Comparison of ENCODE assay signal across 8 mouse cellular contexts in genomic region chr4:109759031-109759430, GRCm38 (mm10).
DNase-seq lines count a peak whose midpoint lies in the region; ATAC-seq and TF ChIP-seq lines count a peak whose summit lies in the region.
"Had no signal": no experiment of that assay in that cellular context is flagged by ENCODE, and none has a peak within 500 bp of the region (broad histone marks: within the 10 kb centered on the region; RNA-seq: fewer than 3 reads in every experiment).

No protein-coding gene starts in this region.

- no peak for TF ChIP-seq POLR2A in kidney, adult 2 months (IDR thresholded peaks at IDR 0.05; ENCODE audit: low read depth, low read length)

- no peaks in the 10 kb centered on the region for H3K36me3 ChIP-seq in kidney, adult 2 months (ENCODE audit: control insufficient read depth, insufficient read depth, low read length)
- no peaks in the 10 kb centered on the region for H3K36me3 ChIP-seq in kidney, embryonic 15.5 days

- H3K9me3 ChIP-seq in kidney, embryonic 15.5 days (replicated peaks): no peaks in the 10 kb centered on the region

- H3K9ac ChIP-seq in kidney, embryonic 15.5 days: no peak overlapping the region

- no peak for ATAC-seq in kidney, embryonic 15.5 days (replicated peaks; ENCODE audit: low FRiP score)

- H3K27me3 ChIP-seq in kidney, adult 2 months (replicated peaks; ENCODE audit: control insufficient read depth, insufficient read depth, low read length): no peaks in the 10 kb centered on the region
- H3K27me3 ChIP-seq in kidney, embryonic 15.5 days: no peaks in the 10 kb centered on the region

- no peak overlapping the region for H3K4me3 ChIP-seq in kidney, adult 2 months (ENCODE audit: insufficient read depth, low read depth, low read length)
- H3K4me3 ChIP-seq in kidney, embryonic 15.5 days (replicated peaks): no peak overlapping the region
- H3K4me3 ChIP-seq: erythroblast, embryonic 14.5 days had no signal

- H3K4me1 ChIP-seq in kidney, adult 2 months (ENCODE audit: control insufficient read depth, insufficient read depth, low read length): no peaks in the 10 kb centered on the region; the same call in 1 of the 2 replicates
- no peaks in the 10 kb centered on the region for H3K4me1 ChIP-seq in kidney, embryonic 15.5 days

- DNase-seq in kidney, adult 2 months: peak; percentile 49
- DNase-seq in urinary bladder, postnatal 25 days (ENCODE audit: low spot score): peak; percentile 11
- DNase-seq in urinary bladder, adult 2 months (ENCODE audit: low spot score): no peak
- peak; percentile 30 for DNase-seq in c-Kit-positive CD71-negative TER-119-negative erythroid progenitor cells, embryonic 14.5 days (ENCODE audit: low read depth)
- DNase-seq in layer of hippocampus, postnatal 14 days (ENCODE audit: low spot score in 2 of 2): peak; percentile 12 to 75
- DNase-seq in thymus, postnatal 14 days: peak; percentile 30

- no peak overlapping the region for H3K27ac ChIP-seq in kidney, adult 2 months (ENCODE audit: insufficient read depth, low read depth, low read length)
- H3K27ac ChIP-seq in kidney, embryonic 15.5 days: no peak overlapping the region

- 44% methylated on average over 2 of the region's 2 CpGs for WGBS in kidney, adult 2 months
- WGBS in kidney, embryonic 15.5 days: 39% methylated on average over 2 of the region's 2 CpGs

- H3K4me2 ChIP-seq in kidney, embryonic 15.5 days: no peak overlapping the region

- TF ChIP-seq CTCF in kidney, adult 2 months (conservative IDR thresholded peaks at IDR 0.05; ENCODE audit: insufficient read depth, insufficient read length, low read depth, low read length): peak; percentile 29; the same call in 1 of the 2 replicates
